Mouse (Mus musculus) forebrain, embryonic 15.5 days (tissue): ENCODE data around the gene Krr1. TPM values are rescaled to one million over a fixed set of nuclear protein-coding genes. Genes with fewer than 3 reads are reported as not detected.

Experiments
- polyA plus RNA-seq: library from polyadenylated mRNA; unstranded; fragments of >200 nt; fragmentation: Nextera tagmentation; extraction: Ambion mirVana; gene quantifications from 2 replicates; pipeline ENCODE4 v1.2.1, GENCODE M21; 2015

The Krr1 gene
- polyA plus RNA-seq, 1 experiment from 2014 or later: 51.1 TPM

Other genes starting within 250 kb of the Krr1 start
- 0.42 and 0.65 TPM in 2 replicates for gene Glipr1, start 30.0 kb downstream of the Krr1 start, polyA plus RNA-seq
- gene Glipr1l1, start 87.5 kb downstream of the Krr1 start, polyA plus RNA-seq: not detected in 2 replicates
- not detected in 2 replicates for gene Glipr1l2, start 110.7 kb downstream of the Krr1 start, polyA plus RNA-seq
- 0.22 and 0.59 TPM in 2 replicates for gene Glipr1l3, start 187.7 kb downstream of the Krr1 start, polyA plus RNA-seq
- gene Caps2, start 191.0 kb downstream of the Krr1 start, polyA plus RNA-seq: 0.33 and 0.80 TPM in 2 replicates